Mouse (Mus musculus) lung, adult 2 months (tissue): Measurements from ENCODE around the gene Naa38.

ENCODE experiments used
- CTCF ChIP-seq: fragments of 200-500 bp; IDR thresholded peaks from 2 replicates; pipeline ENCODE4 v1.5.1; 2011; ENCODE audit warnings: mild to moderate bottlenecking, low read length, control low read depth; ENCODE audit not compliant: insufficient read depth
- POLR2A ChIP-seq: fragments of 200-500 bp; IDR thresholded peaks from 2 replicates; pipeline ENCODE4 v1.6.1; 2011; ENCODE audit warnings: low read depth, mild to moderate bottlenecking, control low read depth, low read length, borderline replicate concordance; ENCODE audit errors: extremely low read depth

DNA sequence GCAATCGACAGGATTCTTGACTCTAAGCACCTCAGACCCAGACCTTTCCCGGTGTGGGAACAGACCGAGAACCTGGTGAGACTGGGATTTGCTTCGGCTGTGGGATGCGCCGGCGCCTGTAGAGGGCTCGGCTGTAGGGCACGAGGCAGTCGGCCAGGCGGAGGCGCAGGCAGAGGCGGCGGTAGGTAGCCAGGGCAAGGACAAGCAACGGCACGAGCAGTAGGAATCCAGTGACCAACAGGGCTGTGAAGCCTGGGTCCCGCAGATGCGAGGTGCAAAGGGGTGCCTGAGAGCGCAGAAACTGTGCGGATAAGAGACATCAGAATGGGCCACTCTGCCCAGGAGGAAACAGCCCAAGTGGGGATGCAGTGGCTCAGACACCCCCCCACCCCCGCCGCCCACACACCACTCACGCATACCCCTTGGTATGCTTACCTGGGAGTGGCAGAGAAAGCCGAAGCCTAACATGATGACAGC is 2.3 kb downstream of the Naa38 start:
- TF ChIP-seq CTCF (no peak), POLR2A (no peak)
